Mouse (Mus musculus): Measurements from ENCODE around the gene Ctdsp2.

The Ctdsp2 gene

DNA sequence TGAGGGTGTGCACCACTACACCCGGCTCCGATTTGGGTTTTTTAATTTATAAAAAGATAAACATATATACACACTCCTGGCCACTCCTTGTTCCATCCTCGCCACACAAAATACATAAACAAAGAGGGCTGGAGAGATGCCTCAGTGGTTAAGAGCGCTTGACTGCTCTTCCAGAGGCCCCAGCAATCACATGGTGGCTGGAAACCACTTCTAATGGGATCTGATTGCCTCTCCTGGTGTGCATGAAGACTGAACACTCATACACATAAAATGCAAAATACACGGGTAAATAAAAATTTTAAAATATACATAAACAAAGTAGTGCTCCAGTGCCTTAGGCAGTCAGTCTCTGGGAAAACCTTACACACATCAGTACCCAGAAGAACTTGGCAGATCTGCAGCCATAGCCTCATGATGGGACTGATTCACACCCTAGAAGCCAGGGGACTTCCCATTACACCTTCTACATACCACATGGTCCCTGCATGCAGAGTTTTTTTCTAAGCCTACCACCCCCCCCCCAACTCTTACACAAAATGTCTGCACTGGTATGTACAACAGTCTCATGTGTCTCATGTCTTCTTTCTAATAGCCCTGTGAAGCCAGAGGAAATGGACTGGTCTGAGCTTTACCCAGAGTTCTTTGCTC, 64.1 kb downstream of the Ctdsp2 start:
- no peak for DNase-seq (ENCODE audit: low spot score in 2 of 2)

GRCm38 (mm10) chr10:127043187-127043586, 64.7 kb downstream of the Ctdsp2 start:
- DNase-seq (ENCODE audit: low spot score in 2 of 2) = no peak

DNA sequence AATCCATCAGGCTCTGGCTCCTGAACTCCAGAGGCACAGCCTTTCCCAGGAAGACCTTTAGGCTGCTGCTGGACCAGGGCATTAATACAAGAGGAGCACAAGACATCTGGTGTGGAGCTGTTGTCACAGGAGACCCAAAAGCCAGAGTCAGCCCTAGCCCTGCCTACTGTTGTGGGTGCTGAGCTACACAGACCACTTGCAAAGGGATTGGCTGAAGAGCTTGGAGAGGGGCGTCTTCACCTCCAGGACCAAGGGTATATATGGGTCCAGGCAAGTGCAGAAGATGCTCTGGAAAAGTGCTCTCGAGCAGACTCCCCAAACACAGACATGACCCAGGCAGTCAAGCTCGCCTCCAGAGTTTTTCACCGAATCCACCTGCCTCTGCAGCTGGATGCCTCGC, 69.4 kb downstream of the Ctdsp2 start, which contains the start of gene Cyp27b1:
Gene Cyp27b1 (plus strand): TSS at position 297 of the 400 bp plus-strand sequence.
- no peak for DNase-seq (ENCODE audit: low spot score in 2 of 2)

DNA sequence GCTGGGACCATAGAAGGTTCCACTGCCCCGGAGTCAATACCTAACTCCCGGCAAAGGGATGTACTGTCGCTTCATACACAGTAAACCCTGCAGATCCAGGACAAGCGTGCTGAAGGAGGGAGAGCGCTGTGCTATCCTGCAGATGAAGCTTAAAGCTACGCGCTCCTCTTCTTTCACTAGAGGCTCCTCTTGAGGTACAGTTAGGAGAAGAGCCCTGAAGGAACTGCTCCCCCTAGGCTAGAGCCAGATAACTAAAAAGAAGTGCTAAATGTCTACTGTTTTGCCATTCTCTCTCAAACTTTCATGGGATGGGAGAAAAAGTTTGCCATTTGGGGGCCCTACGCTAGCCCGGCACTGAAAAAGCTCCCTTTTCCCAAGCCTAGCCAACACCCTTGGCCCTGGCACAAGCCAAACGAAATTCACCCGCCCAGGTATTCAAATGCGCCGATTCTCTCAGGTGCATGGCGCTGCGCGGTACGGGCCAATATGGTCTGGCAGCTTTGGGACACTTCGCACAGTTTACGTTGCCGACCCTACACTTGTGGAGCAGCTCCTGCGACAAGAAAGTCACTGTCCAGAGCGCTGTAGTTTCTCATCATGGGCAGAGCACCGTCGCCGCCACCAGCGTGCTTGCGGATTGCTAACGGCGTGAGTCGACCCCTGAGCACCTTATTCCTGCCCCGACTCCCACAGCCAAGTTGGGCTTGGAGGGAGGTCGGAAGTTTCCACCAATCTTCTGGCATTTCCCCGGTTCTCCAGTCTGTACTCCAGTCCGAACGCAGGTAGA, 70.3 kb downstream of the Ctdsp2 start:
- DNase-seq (ENCODE audit: low spot score in 2 of 2) = no peak

Measured in spleen, postnatal 10 days (tissue).